Mouse (Mus musculus) ZHBTc4 (cell line): ENCODE measurements around the gene Ppil1.
"Not testable (repeated sequence)": the region's sequence is repeated elsewhere in the genome, so short reads cannot be mapped to it uniquely, and the experiment has no call there.

Experiments used
- DNase-seq: peaks from one replicate; pipeline ENCODE4 v3.0.0-alpha.2; 2011; ENCODE audit warnings: low read depth, low spot score

Gene Ppil1

GRCm38 (mm10) chr17:29253684-29254083 lies 10.3 kb downstream of the Ppil1 start:
- no peak for DNase-seq

- no peak for DNase-seq
Observed at GRCm38 (mm10) chr17:29253236-29253635, 10.8 kb downstream of the Ppil1 start.

- DNase-seq, result no peak
Observed at GRCm38 (mm10) chr17:29251608-29252390, 12.2 kb downstream of the Ppil1 start.

- DNase-seq, result not testable (repeated sequence)
Observed at GRCm38 (mm10) chr17:29251006-29251405, 13.0 kb downstream of the Ppil1 start.

GRCm38 (mm10) chr17:29249512-29249911 lies 14.5 kb downstream of the Ppil1 start:
- no peak for DNase-seq

- DNase-seq, result no peak
Observed at GRCm38 (mm10) chr17:29247881-29248280, 16.1 kb downstream of the Ppil1 start.

GRCm38 (mm10) chr17:29246602-29247001 lies 17.4 kb downstream of the Ppil1 start:
- DNase-seq, result peak; percentile 89

- peak; percentile 54 for DNase-seq
Observed at GRCm38 (mm10) chr17:29245725-29246124, 18.3 kb downstream of the Ppil1 start.

GRCm38 (mm10) chr17:29244912-29245311 lies 19.1 kb downstream of the Ppil1 start:
- DNase-seq, result no peak

GRCm38 (mm10) chr17:29238421-29238945 lies 25.5 kb downstream of the Ppil1 start:
- peak; percentile 39 for DNase-seq

- DNase-seq, result no peak
Observed at GRCm38 (mm10) chr17:29237772-29238420, 26.1 kb downstream of the Ppil1 start, which contains the start of gene Cpne5. Gene Cpne5, minus strand, starts transcription at chr17:29238167.

GRCm38 (mm10) chr17:29237267-29237771 lies 26.7 kb downstream of the Ppil1 start:
- no peak for DNase-seq

- DNase-seq, result peak; percentile 39
Observed at GRCm38 (mm10) chr17:29236111-29236510, 27.9 kb downstream of the Ppil1 start.

GRCm38 (mm10) chr17:29231109-29231508 lies 32.9 kb downstream of the Ppil1 start:
- no peak for DNase-seq

- DNase-seq, result no peak
Observed at GRCm38 (mm10) chr17:29220631-29221030, 43.4 kb downstream of the Ppil1 start.

- no peak for DNase-seq
Observed at GRCm38 (mm10) chr17:29218017-29218416, 46.0 kb downstream of the Ppil1 start.

- no peak for DNase-seq
Observed at GRCm38 (mm10) chr17:29216078-29216477, 47.9 kb downstream of the Ppil1 start.

GRCm38 (mm10) chr17:29214655-29215054 lies 49.3 kb downstream of the Ppil1 start:
- no peak for DNase-seq

GRCm38 (mm10) chr17:29214193-29214456 lies 49.9 kb downstream of the Ppil1 start:
- DNase-seq, result no peak

- DNase-seq, result peak; percentile 84
Observed at GRCm38 (mm10) chr17:29213381-29214192, 50.4 kb downstream of the Ppil1 start.

GRCm38 (mm10) chr17:29211836-29212235 lies 52.1 kb downstream of the Ppil1 start:
- DNase-seq, result peak; percentile 85

- no peak for DNase-seq
Observed at GRCm38 (mm10) chr17:29210037-29210436, 53.9 kb downstream of the Ppil1 start.
